ENCODE assay signal across 8 mouse cellular contexts in genomic region chr6:54594469-54595329, GRCm38 (mm10). TPM values are rescaled to one million over a fixed set of nuclear protein-coding genes. Genes with fewer than 3 reads are reported as not detected.
DNase-seq lines count a peak whose midpoint lies in the region; ATAC-seq and TF ChIP-seq lines count a peak whose summit lies in the region.

Gene Plekha8 (plus strand): TSS chr6:54595111.

- H3K27ac ChIP-seq in cortical plate, adult 2 months (ENCODE audit: insufficient read depth, low read length): peak within 1 kb of the TSS; percentile 61; the same call in 1 of the 2 replicates
- H3K27ac ChIP-seq in hindbrain, postnatal 0 days: peak within 1 kb of the TSS; percentile 64; the same call in 1 of the 2 replicates
- peak within 1 kb of the TSS; percentile 68 for H3K27ac ChIP-seq in left cerebral cortex, adult 2 months
- no peak within 1 kb of the TSS for H3K27ac ChIP-seq in macrophage

- H3K4me2 ChIP-seq in hindbrain, postnatal 0 days (ENCODE audit: low read depth, low read length): peak within 1 kb of the TSS; percentile 96

- peaks cover 3% of the 10 kb centered on the region; the same call in 1 of the 2 replicates for H3K79me2 ChIP-seq in macrophage (ENCODE audit: inconsistent target)

- peak; percentile 40; the same call in 1 of the 2 replicates for TF ChIP-seq POLR2A in cortical plate, adult 2 months (IDR thresholded peaks at IDR 0.05; ENCODE audit: extremely low read depth, insufficient read depth, low read length)

- peak within 1 kb of the TSS; percentile 45 for H3K4me3 ChIP-seq in cortical plate, adult 2 months (ENCODE audit: insufficient read depth, low read length)
- H3K4me3 ChIP-seq in hindbrain, postnatal 0 days (ENCODE audit: low read length): peak within 1 kb of the TSS; percentile 97
- H3K4me3 ChIP-seq in left cerebral cortex, adult 2 months: peak within 1 kb of the TSS; percentile 87
- H3K4me3 ChIP-seq in macrophage (ENCODE audit: inconsistent target): peak within 1 kb of the TSS; percentile 46

- H3K27me3 ChIP-seq in hindbrain, postnatal 0 days (ENCODE audit: insufficient read depth, low read length): no peaks in the 10 kb centered on the region

- WGBS in hindbrain, postnatal 0 days: under 1% methylated on average over 47 of the region's 49 CpGs
- WGBS in macrophage (ENCODE audit: missing documents): 1% methylated on average over 39 of the region's 49 CpGs

- peak; percentile 91 for DNase-seq in adipocyte (ENCODE audit: low spot score)
- DNase-seq in gastrocnemius, adult 8-10 months (ENCODE audit: low spot score in 2 of 2): peak; percentile 81 to 92
- peak; percentile 97 for DNase-seq in hindbrain, postnatal 0 days (ENCODE audit: low spot score)
- DNase-seq in left cerebral cortex, adult 2 months (ENCODE audit: extremely low spot score in 1 of 2, low spot score in 2 of 2): peak; percentile 93 to 94
- peak; percentile 93 for DNase-seq in right cerebral cortex, adult 18-20 months
- peak; percentile 88 for DNase-seq in urinary bladder, adult 2 months (ENCODE audit: low spot score)

- H3K9me3 ChIP-seq in hindbrain, postnatal 0 days (ENCODE audit: low read length): no peaks in the 10 kb centered on the region

- ATAC-seq in hindbrain, postnatal 0 days: peak; percentile 93

- H3K36me3 ChIP-seq in hindbrain, postnatal 0 days (ENCODE audit: insufficient read depth, low read length): no peaks in the 10 kb centered on the region
- no peaks in the 10 kb centered on the region for H3K36me3 ChIP-seq in macrophage (ENCODE audit: inconsistent target)

- intact Hi-C loops in left cerebral cortex, adult 2 months (cut with DNase I): loop anchor here (5.0 to 10.0 kb wide), 2 partner anchors 398 to 440 kb away; partner anchors contain the start of genes Gars and Ggct

- peak within 1 kb of the TSS; percentile 87 for H3K9ac ChIP-seq in hindbrain, postnatal 0 days (replicated peaks; ENCODE audit: low read length)

- no peak for TF ChIP-seq CTCF in cortical plate, adult 2 months (IDR thresholded peaks at IDR 0.05; ENCODE audit: extremely low read depth, insufficient read depth, low read length)
- no peak for TF ChIP-seq CTCF in hindbrain, postnatal 0 days (IDR thresholded peaks at IDR 0.05; ENCODE audit: low read depth)
- TF ChIP-seq CTCF in left cerebral cortex, adult 2 months (IDR thresholded peaks at IDR 0.05): peak; percentile 28

- H3K4me1 ChIP-seq in cortical plate, adult 2 months (ENCODE audit: control insufficient read depth, insufficient read depth, low read length): peaks cover 6% of the 10 kb centered on the region; the same call in 1 of the 2 replicates
- H3K4me1 ChIP-seq in hindbrain, postnatal 0 days (ENCODE audit: insufficient read depth, low read length): peaks cover 12% of the 10 kb centered on the region; the same call in 1 of the 2 replicates

RNA-seq across cellular contexts. Expression of gene Plekha8, which starts in this region (rescaled TPM):
- polyA plus RNA-seq in cortical plate, adult 2 months (2012; rRNA removed): 7.3 and 7.8 TPM in 2 replicates
- 1 to 10 TPM; 3.3 to 4.8 (median 3.4) TPM for total RNA-seq in gastrocnemius, adult 8-10 months (2022)
- 12.9 and 13.4 TPM in 2 replicates for total RNA-seq in hindbrain, postnatal 0 days (2014; rRNA removed)
- polyA plus RNA-seq in hindbrain, postnatal 0 days (2015; fragmentation: Nextera tagmentation; extraction: Ambion mirVana): 4.8 and 4.9 TPM in 2 replicates
- 10 to 100 TPM; 11.0 to 11.6 TPM for total RNA-seq in left cerebral cortex, adult 2 months (2021)
- total RNA-seq in macrophage (2018; cell fraction: chromatin; rRNA removed): 10 to 100 TPM in 13 of 26 experiments, 1 to 10 TPM in 13; 2.4 to 34.5 (median 9.9) TPM
- 10 to 100 TPM in 13 of 26 experiments, 1 to 10 TPM in 13; 7.7 to 22.5 (median 10.8) TPM for total RNA-seq in macrophage (2018; cell fraction: cytosol; rRNA removed)
- total RNA-seq in macrophage (2018; cell fraction: nucleus; rRNA removed): 10 to 100 TPM in 11 of 26 experiments, 1 to 10 TPM in 15; 2.6 to 23.5 (median 9.0) TPM
- polyA plus RNA-seq in macrophage (2018): 7.8 to 19.4 TPM (median 10.7 TPM) in 3 replicates
- polyA plus RNA-seq in urinary bladder, adult 2 months (2012; rRNA removed): 4.9 and 5.6 TPM in 2 replicates

Comparison
In these comparisons a context has a peak if more than half of its experiments do, and no peak if none do; other contexts are left out.
1. H3K4me3 ChIP-seq: peak in every context shown above with its lines; median percentile 97 in hindbrain, postnatal 0 days; 87 in left cerebral cortex, adult 2 months; 46 in macrophage; 45 in cortical plate, adult 2 months.